Mouse (Mus musculus) embryo, embryonic 11.5 days (tissue): ENCODE measurements at regions not wholly inside any gene's neighbourhood (a gene's known extent, or its start where the extent isn't known, plus 50 kb on each side); places are given as distances from the start of the nearest gene placed in this dataset.

Experiments used
- DNase-seq: peaks from one replicate; pipeline ENCODE4 v3.0.0-alpha.2; 2012; ENCODE audit warnings: low read depth, low spot score

GRCm38 (mm10) chr15:13289064-13289463 lies 115.6 kb upstream of the Cdh6 start:
- DNase-seq, result no peak

- DNase-seq, result no peak
These were observed 114.4 kb upstream of the Cdh6 start for GRCm38 (mm10) chr15:13287878-13288277.

- DNase-seq, result no peak
These were observed 111.9 kb upstream of the Cdh6 start for GRCm38 (mm10) chr15:13285355-13285754.

GRCm38 (mm10) chr15:13284219-13284618 lies 110.7 kb upstream of the Cdh6 start:
- DNase-seq, result no peak

- DNase-seq, result no peak
These were observed 109.6 kb upstream of the Cdh6 start for GRCm38 (mm10) chr15:13283106-13283505.

- DNase-seq, result no peak
These were observed 103.4 kb upstream of the Cdh6 start for GRCm38 (mm10) chr15:13276909-13277235.

GRCm38 (mm10) chr15:13276225-13276908 lies 102.9 kb upstream of the Cdh6 start:
- no peak for DNase-seq

GRCm38 (mm10) chr15:13275326-13275725 lies 101.9 kb upstream of the Cdh6 start:
- DNase-seq, result no peak

GRCm38 (mm10) chr15:13274366-13275067 lies 101.0 kb upstream of the Cdh6 start:
- DNase-seq, result no peak

- no peak for DNase-seq
These were observed 72.7 kb upstream of the Cdh6 start for GRCm38 (mm10) chr15:13246053-13246696.

- DNase-seq, result no peak
These were observed 70.8 kb upstream of the Cdh6 start for GRCm38 (mm10) chr15:13244306-13244705.

- DNase-seq, result no peak
These were observed 70.1 kb upstream of the Cdh6 start for GRCm38 (mm10) chr15:13243561-13243960.

GRCm38 (mm10) chr15:13240931-13241330 lies 67.5 kb upstream of the Cdh6 start:
- DNase-seq, result no peak

GRCm38 (mm10) chr15:13236869-13237507 lies 63.5 kb upstream of the Cdh6 start:
- no peak for DNase-seq

- no peak for DNase-seq
These were observed 59.2 kb upstream of the Cdh6 start for GRCm38 (mm10) chr15:13232567-13233259.

- DNase-seq, result no peak
These were observed 58.1 kb upstream of the Cdh6 start for GRCm38 (mm10) chr15:13231550-13231949.

GRCm38 (mm10) chr15:13228125-13228524 lies 54.6 kb upstream of the Cdh6 start:
- no peak for DNase-seq
